Mouse (Mus musculus) retina, adult 2 months (tissue): ENCODE results near the gene Gm21679.
"Not testable (repeated sequence)": the region's sequence is repeated elsewhere in the genome, so short reads cannot be mapped to it uniquely, and the experiment has no call there.

Experiments
- DNase-seq: peaks from one replicate; pipeline ENCODE4 v3.0.0-alpha.2; 2012; ENCODE audit warnings: low read depth, low spot score

The Gm21679 gene

DNA sequence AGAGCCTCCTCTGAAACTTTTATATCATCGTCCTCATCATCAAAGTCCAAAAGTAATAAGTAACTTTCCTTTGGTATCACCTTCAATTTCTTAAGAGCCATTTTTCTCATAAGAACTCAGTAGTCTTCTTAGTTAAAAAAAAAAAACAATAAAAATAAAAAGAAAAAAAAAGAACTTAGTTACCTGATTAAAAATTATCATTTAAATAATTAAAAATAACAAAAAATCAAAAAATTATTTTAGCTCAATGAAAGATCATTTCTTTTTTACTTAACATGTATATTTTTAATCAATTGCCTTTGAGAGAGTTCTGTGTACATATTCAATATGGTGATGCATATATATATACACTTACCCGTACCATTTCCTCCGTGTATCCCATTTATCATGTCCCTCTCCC, at the start of gene Gm21679:
Gene Gm21679, minus strand, starts transcription at position 101 of the 400 bp plus-strand sequence.
- not testable (repeated sequence) for DNase-seq
